Mouse (Mus musculus) liver, embryonic 14.5 days (tissue): ENCODE results near the gene Kif28.

Experiments
- CTCF ChIP-seq: IDR thresholded peaks from 2 replicates; pipeline ENCODE4 v1.5.1; 2016; ENCODE audit warnings: antibody characterized with exemption, low read depth, control low read depth
- EP300 ChIP-seq: IDR thresholded peaks from 2 replicates; pipeline ENCODE4 v1.6.1; 2016; ENCODE audit warnings: antibody characterized with exemption, low read depth

DNA sequence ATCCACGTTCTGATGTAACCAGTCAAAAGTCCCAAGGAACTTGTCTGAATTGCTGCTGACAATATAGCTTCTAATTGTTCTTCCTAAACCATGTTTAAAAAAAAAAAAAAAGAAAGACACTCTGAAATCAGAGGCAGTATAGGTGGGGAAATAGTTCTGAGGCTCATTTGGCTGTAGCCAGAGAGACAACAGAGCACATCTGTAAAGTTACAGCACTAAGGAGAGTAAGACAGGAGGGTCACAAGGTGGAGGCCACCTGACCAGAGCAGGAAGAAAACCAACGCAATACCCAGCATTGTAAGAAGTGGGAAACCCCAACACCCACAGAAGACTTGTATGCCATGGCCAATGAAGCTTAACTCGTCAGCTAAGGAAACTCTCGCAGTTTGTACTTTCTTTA lies 39.0 kb upstream of the Kif28 start:
- TF ChIP-seq CTCF (no peak), EP300 (no peak)
